Mouse (Mus musculus): ENCODE results near the gene Ctxn2. TPM values are rescaled to one million over a fixed set of nuclear protein-coding genes. Genes with fewer than 3 reads are reported as not detected.
"Not testable (repeated sequence)": the region's sequence is repeated elsewhere in the genome, so short reads cannot be mapped to it uniquely, and the experiment has no call there.

Ctxn2 gene
- not detected in 2 replicates for polyA plus RNA-seq (2016; fragmentation: Nextera tagmentation; extraction: Ambion mirVana)

DNA sequence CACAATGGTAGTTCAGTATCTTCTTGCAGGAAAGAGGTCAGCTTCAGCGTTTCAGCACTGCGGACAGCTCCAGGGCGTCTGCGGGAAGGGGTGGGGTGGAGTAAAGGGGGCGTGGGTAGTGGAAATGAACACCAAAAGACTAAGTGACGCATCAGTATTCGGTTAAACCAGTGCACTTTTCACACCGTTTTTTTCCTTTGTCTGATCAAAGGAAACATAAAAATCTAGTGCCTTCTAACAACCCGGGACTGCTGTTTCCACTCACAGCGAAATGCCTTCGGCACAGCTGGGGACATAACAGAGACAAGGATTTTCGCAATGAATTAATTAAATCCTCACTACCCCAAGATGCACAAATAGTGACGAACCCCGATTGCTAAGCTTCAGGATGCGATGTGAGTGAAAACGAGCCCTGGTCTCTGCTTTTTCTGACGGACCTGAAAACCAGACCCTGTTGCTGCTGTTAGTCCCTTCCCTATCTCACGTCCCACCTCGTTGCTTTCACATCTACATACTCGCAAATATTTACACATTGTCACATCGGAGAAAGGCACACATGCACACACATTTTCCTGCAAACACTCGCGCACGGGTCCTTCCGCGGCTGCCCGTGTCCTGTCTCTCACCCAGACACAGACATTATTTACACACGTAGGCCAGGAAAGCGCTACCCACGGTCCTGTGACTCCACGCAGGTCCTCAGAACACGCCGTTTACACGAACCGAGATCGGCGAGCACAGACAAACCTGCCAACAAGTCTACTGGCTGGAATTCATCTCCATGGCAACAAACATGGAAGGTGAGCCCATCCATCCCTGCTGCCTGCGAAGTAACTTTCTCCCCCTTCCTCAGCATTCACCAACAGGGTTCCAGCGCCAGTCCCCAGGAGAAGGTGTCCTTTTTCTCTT is at the start of gene Ctxn2:
Gene Ctxn2 (plus strand): TSS at position 790 of the 909 bp plus-strand sequence.
- Histone ChIP-seq H3K27me3 (replicated peaks; ENCODE audit: low read depth, poor library complexity, severe bottlenecking) (peaks cover 10% of the 10 kb centered on the region; the same call in 1 of the 2 replicates), H3K27ac (replicated peaks) (no peak within 1 kb of the TSS), H3K4me1 (peaks cover 11% of the 10 kb centered on the region), H3K4me3 (peak within 1 kb of the TSS; percentile 55), H3K9me3 (no peaks in the 10 kb centered on the region), H3K36me3 (replicated peaks) (no peaks in the 10 kb centered on the region)
- WGBS, result 2% methylated on average over 39 of the region's 39 CpGs
- DNase-seq (ENCODE audit: low spot score), result peak; percentile 90

DNA sequence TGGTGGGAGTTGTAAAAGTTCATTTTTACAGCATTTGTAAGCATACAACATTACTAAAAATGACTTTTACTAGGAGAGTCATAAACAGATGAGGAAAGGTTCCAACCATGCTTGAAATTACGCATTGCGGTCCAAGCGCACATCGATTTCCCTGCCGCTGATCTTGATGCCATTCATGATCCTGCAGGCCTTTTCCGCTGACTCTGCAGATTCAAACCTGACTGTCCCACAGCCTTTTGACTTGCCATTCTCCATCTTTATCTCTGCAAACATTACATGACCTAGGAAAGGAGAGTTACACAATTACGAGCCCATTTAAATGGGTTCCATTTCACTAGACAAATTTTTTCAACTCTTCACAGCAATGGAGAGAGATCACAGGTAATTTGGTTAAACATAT is 47.7 kb upstream of the Ctxn2 start:
- Histone ChIP-seq H3K4me1 (no peaks in the 10 kb centered on the region), H3K4me3 (no peak overlapping the region), H3K27ac (replicated peaks) (no peak overlapping the region), H3K36me3 (replicated peaks) (peaks cover 94% of the 10 kb centered on the region), H3K9me3 (no peaks in the 10 kb centered on the region), H3K27me3 (replicated peaks; ENCODE audit: low read depth, poor library complexity, severe bottlenecking) (no peaks in the 10 kb centered on the region)
- WGBS, result 96% methylated on average over 7 of the region's 7 CpGs
- no peak for DNase-seq (ENCODE audit: low spot score)

DNA sequence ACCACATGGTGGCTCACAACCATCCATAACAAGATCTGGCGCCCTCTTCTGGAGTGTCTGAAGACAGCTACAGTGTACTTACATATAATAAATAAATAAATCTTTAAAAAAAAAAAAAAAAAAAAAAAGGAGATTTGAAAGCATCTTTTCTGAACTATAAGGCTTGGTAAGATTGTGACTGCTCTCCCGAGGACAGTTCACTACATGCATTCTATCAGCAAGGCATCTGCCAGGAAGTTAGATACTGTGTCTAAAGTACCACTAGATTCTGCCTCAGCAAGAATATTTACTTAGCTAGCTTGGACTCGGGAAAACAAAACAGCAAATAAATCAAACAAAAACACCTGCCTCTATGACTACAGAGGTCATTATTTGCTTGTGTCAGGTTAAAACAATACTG is 44.4 kb upstream of the Ctxn2 start:
- WGBS, result 82% methylated on average over 3 of the region's 3 CpGs
- H3K36me3 ChIP-seq (replicated peaks), result peaks cover 94% of the 10 kb centered on the region
- not testable (repeated sequence) for H3K4me1 ChIP-seq; H3K27ac ChIP-seq (replicated peaks); H3K4me3 ChIP-seq; H3K27me3 ChIP-seq (replicated peaks; ENCODE audit: low read depth, poor library complexity, severe bottlenecking); H3K9me3 ChIP-seq; DNase-seq (ENCODE audit: low spot score)

DNA sequence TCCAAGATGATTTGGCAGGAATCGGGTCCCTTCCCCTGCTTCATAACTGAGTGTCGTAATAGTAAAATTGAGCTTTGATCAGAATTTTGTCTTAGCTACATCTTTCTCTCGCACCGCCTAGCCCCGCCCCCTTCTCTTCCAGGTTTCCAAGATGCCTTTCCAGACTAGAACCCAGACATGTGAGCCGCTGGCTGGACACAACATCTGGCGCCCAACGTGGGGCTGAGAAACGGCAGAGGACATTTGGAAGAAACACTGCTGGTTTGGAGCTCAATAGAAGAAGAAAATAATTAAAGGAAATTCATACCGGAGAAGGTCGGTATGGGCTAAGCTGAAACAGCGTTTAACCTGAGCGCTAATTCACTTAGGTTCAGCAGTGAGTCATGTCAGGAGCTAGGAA is 32.0 kb upstream of the Ctxn2 start:
- not testable (repeated sequence) for H3K9me3 ChIP-seq; DNase-seq (ENCODE audit: low spot score); H3K27me3 ChIP-seq (replicated peaks; ENCODE audit: low read depth, poor library complexity, severe bottlenecking); H3K4me3 ChIP-seq; H3K4me1 ChIP-seq; H3K27ac ChIP-seq (replicated peaks)
- WGBS, result 96% methylated on average over 13 of the region's 13 CpGs
- H3K36me3 ChIP-seq (replicated peaks), result peaks cover 91% of the 10 kb centered on the region

DNA sequence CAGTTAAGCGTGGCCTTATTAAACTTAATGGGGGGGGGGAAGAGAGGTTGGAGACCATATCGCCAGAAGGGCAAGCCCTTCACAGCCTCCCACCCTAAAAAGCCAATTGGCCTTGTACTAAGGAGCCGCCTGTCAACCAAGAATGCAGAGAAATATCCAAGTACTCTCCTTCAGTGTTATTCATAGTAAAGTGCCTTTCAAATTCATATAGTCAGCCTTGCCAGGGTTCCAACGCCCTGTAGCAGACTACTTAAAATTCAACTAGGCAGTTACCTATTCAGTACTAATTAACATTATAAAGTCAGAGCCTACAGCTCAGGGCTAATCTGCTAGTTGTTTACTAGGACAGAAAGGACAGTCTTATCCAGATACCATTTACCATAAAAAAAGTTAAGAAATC is 30.0 kb upstream of the Ctxn2 start:
- not testable (repeated sequence) for H3K27ac ChIP-seq (replicated peaks); H3K9me3 ChIP-seq; H3K27me3 ChIP-seq (replicated peaks; ENCODE audit: low read depth, poor library complexity, severe bottlenecking); DNase-seq (ENCODE audit: low spot score); H3K4me1 ChIP-seq; H3K4me3 ChIP-seq
- 94% methylated on average over 4 of the region's 4 CpGs for WGBS
- peaks cover 93% of the 10 kb centered on the region for H3K36me3 ChIP-seq (replicated peaks)

DNA sequence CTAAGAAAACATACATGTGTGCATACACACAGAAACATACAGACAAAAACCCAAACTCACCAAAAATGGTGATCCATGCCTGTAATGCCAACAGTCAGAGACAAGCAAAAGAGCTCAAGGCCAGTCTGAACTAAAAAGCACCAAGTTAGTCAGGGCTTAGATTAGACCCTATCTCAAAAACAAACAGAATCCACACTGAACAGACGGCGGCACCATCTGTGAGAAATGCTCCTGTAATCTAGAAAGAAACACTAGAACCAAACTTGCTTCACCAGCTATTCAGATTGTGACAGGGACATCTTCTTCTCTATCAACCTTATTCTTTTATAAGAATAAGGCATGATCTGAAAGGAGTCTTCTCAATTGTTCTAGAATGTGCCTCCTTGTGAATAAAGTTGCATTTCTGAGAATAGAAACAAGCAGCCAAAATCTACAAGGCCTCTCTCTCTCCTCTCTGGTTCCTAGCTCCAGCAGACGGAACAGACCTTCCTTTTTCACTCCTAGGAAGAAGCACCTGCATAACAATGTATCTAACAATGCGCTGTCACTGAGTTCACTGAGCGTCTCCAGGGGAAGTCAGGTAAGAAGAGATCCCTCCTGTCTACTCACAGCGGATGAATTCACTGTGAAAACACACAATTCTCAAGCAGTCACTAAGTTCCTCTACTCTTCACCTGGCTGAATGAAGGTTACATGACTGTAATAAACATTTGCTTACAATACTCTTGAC is 16.9 kb upstream of the Ctxn2 start:
- H3K27me3 ChIP-seq (replicated peaks; ENCODE audit: low read depth, poor library complexity, severe bottlenecking), result no peaks in the 10 kb centered on the region
- H3K36me3 ChIP-seq (replicated peaks), result peaks cover 34% of the 10 kb centered on the region
- H3K4me3 ChIP-seq, result no peak overlapping the region
- DNase-seq (ENCODE audit: low spot score), result no peak
- WGBS, result 73% methylated on average over 6 of the region's 6 CpGs
- H3K4me1 ChIP-seq, result peaks cover 25% of the 10 kb centered on the region
- H3K9me3 ChIP-seq, result no peaks in the 10 kb centered on the region
- no peak overlapping the region for H3K27ac ChIP-seq (replicated peaks)

DNA sequence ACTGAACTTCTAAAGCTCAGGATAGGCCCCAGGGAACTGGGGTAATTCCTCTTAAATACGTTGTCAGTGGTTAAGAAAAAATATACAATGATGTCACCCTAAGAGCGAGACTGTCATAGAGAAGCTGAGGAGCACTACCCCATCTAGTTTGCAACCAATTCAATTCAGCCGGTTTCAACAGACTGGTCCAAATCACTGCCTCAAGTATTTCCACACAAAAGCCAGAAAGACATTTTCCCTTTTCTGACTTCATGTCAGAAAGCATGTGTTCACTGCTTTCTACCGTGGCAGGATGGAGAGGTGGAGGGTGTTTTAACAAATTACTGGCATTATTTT is 14.2 kb upstream of the Ctxn2 start:
- WGBS, result 11% methylated on average over 4 of the region's 4 CpGs
- H3K4me3 ChIP-seq, result peak overlapping the region; percentile 89
- H3K36me3 ChIP-seq (replicated peaks), result peaks cover 10% of the 10 kb centered on the region
- no peaks in the 10 kb centered on the region for H3K27me3 ChIP-seq (replicated peaks; ENCODE audit: low read depth, poor library complexity, severe bottlenecking)
- peak overlapping the region; percentile 100 for H3K27ac ChIP-seq (replicated peaks)
- no peak for DNase-seq (ENCODE audit: low spot score)
- H3K9me3 ChIP-seq, result no peaks in the 10 kb centered on the region
- peaks cover 25% of the 10 kb centered on the region for H3K4me1 ChIP-seq

DNA sequence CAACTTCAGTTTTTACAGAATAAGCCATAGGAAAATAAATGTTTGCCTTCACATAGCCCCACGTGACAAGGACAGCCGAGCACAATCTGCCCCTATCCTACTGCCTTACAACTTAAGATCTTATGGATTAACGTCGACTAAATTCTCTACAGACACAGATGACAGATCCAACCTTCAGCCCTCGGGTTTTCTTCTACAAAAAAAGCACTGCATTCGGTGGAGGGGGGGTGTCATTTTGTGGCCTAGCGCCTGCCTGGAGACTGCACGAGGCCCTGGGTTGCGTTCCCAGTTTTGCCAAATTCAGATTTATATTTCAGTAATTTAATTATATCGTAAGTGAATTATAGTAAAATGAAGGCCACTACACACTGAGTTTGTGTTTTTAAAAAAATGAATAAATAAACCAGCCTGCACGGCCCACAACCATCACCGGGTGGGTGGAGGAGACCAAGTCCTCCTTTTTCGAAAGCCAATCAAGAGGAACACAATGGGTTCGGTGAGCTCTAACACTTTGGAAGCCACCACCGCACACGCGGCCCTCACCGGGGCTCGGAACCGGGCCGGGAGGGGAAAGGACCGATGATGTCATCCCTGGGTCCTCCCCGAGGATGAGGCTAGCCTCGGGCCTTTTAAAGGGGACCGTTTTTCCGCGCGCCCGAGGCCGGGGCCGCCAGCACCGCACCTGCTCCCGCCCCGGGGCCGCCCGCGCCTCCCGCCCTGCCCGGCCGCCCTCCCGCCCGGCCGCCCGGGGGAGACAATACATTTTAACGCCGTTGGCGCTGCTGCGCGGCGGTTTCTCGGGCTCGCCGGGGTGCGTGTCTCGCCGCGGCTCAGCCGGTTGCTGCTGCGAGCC is 13.6 kb upstream of the Ctxn2 start:
- no peaks in the 10 kb centered on the region for H3K27me3 ChIP-seq (replicated peaks; ENCODE audit: low read depth, poor library complexity, severe bottlenecking)
- no peaks in the 10 kb centered on the region for H3K9me3 ChIP-seq
- H3K27ac ChIP-seq (replicated peaks), result peak overlapping the region; percentile 100
- WGBS, result under 1% methylated on average over 59 of the region's 59 CpGs
- peak; percentile 65 for DNase-seq (ENCODE audit: low spot score)
- H3K4me3 ChIP-seq, result peak overlapping the region; percentile 89
- peaks cover 10% of the 10 kb centered on the region for H3K36me3 ChIP-seq (replicated peaks)
- peaks cover 25% of the 10 kb centered on the region for H3K4me1 ChIP-seq

DNA sequence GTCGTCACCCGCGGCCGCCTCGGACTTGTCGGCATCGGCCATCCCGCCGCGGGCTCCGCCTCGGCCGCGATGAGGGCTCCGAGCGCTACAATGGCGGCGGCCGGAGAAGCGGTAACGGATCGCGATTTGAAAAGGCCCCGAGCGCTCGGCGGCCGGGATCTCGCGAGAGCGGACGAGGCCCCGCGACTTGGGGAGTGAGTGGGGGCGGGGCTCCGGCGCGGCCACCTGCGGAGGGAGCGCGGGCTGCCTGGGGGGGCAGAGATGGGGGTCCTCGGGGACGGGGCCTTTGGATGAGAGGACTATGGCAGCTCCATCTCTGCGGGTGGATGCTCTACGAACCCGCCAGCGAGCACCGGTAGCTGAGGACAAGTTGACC is 13.0 kb upstream of the Ctxn2 start, which contains the start of gene Myef2:
Gene Myef2 (minus strand): TSS at position 185 of the 376 bp plus-strand sequence.
- DNase-seq (ENCODE audit: low spot score), result peak; percentile 92
- Histone ChIP-seq H3K9me3 (no peaks in the 10 kb centered on the region), H3K27ac (replicated peaks) (peak within 1 kb of the TSS; percentile 100), H3K36me3 (replicated peaks) (peaks cover 10% of the 10 kb centered on the region), H3K27me3 (replicated peaks; ENCODE audit: low read depth, poor library complexity, severe bottlenecking) (no peaks in the 10 kb centered on the region), H3K4me1 (peaks cover 25% of the 10 kb centered on the region), H3K4me3 (peak within 1 kb of the TSS; percentile 89)
- under 1% methylated on average over 48 of the region's 48 CpGs for WGBS

DNA sequence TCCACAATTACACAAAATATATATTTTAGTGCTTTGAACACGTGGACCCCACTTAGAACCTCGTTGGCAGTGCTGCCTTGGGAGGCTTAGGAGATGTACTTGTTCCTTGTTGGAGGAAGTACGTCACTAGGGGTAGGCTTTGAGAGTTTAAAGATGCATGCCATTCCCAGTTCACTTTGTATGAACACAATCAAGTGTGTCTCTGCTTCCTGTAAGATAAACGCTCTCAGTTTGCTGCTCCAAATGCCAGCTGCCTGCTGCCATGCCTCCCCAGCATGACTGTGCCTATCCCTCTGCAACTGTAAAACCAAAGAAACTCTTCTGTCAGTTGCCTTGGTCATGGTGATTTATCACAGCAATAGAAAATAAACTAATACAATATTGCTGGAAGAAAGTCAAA is 10.7 kb upstream of the Ctxn2 start:
- H3K4me3 ChIP-seq, result no peak overlapping the region
- H3K27ac ChIP-seq (replicated peaks), result no peak overlapping the region
- DNase-seq (ENCODE audit: low spot score), result no peak
- 39% methylated on average over 4 of the region's 4 CpGs for WGBS
- peaks cover 15% of the 10 kb centered on the region for H3K4me1 ChIP-seq
- no peaks in the 10 kb centered on the region for H3K27me3 ChIP-seq (replicated peaks; ENCODE audit: low read depth, poor library complexity, severe bottlenecking)
- H3K36me3 ChIP-seq (replicated peaks), result no peaks in the 10 kb centered on the region
- H3K9me3 ChIP-seq, result no peaks in the 10 kb centered on the region

DNA sequence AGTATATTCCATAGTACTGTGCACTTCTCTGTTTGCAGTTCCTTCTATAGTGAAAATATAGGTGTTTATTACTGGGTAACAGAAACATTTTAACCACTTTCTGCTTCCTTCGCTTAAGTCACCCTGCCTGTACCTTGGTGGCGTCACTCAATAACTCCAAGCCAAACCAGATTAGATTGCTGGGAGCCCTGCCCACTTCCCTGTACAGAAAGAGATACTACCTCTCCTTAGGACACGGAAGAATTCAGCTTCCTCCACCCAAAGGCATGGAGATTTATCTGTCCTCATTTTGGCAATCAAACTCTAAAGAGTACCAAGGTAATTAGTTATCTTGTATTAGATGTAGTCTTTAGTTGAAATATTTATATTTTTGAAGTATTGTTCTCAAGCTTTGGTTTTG is 9.7 kb upstream of the Ctxn2 start:
- no peaks in the 10 kb centered on the region for H3K36me3 ChIP-seq (replicated peaks)
- WGBS, result 89% methylated on average over 3 of the region's 3 CpGs
- no peak for DNase-seq (ENCODE audit: low spot score)
- peaks cover 5% of the 10 kb centered on the region for H3K4me1 ChIP-seq
- H3K4me3 ChIP-seq, result no peak overlapping the region
- no peaks in the 10 kb centered on the region for H3K9me3 ChIP-seq
- H3K27ac ChIP-seq (replicated peaks), result no peak overlapping the region
- no peaks in the 10 kb centered on the region for H3K27me3 ChIP-seq (replicated peaks; ENCODE audit: low read depth, poor library complexity, severe bottlenecking)

DNA sequence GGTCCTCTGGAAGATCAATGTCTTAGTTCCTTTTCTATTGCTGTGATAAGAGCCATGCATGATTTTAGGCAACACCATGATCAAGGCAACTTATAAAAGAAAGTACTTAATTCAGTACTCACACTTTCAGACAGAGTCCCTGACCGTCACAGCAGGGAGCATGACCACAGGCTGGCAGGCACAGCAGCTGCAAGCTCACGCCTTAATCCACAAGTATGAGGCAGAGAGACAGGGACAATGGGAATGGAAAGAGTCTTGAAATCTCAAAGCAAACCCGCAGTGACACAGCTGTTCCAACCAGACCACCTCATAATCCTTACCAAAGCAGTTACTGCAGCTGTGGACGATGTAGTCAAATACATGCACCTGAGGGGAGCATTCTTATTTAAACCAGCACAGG is 2.4 kb upstream of the Ctxn2 start:
- Histone ChIP-seq H3K4me3 (no peak overlapping the region), H3K9me3 (no peaks in the 10 kb centered on the region), H3K27me3 (replicated peaks; ENCODE audit: low read depth, poor library complexity, severe bottlenecking) (peaks cover 10% of the 10 kb centered on the region; the same call in 1 of the 2 replicates), H3K27ac (replicated peaks) (no peak overlapping the region), H3K36me3 (replicated peaks) (no peaks in the 10 kb centered on the region), H3K4me1 (peaks cover 11% of the 10 kb centered on the region)
- no peak for DNase-seq (ENCODE audit: low spot score)
- WGBS, result 35% methylated on average over 4 of the region's 4 CpGs
